In genomic region chr3:50914866-50915365, GRCm38 (mm10) we compare ENCODE assay signal across 18 mouse cellular contexts.
A peak's percentile ranks its signal among the peaks of the same experiment; 100 is the strongest.
DNase-seq lines count a peak whose midpoint lies in the region; ATAC-seq and TF ChIP-seq lines count a peak whose summit lies in the region.
"Had no signal": no experiment of that assay in that cellular context is flagged by ENCODE, and none has a peak within 500 bp of the region (broad histone marks: within the 10 kb centered on the region; RNA-seq: fewer than 3 reads in every experiment).

No protein-coding gene starts in this region.

- ATAC-seq in hindbrain, embryonic 13.5 days (ENCODE audit: low FRiP score): no peak
- ATAC-seq in neural tube, embryonic 13.5 days (ENCODE audit: low read depth): no peak
- ATAC-seq: forebrain, embryonic 15.5 days had no signal

- peak overlapping the region; percentile 35 for H3K9ac ChIP-seq in hindbrain, embryonic 13.5 days
- 0 out of 2 replicates have a peak overlapping the region, but pooled peaks have one; percentile 38 for H3K9ac ChIP-seq in neural tube, embryonic 13.5 days
- H3K9ac ChIP-seq: forebrain, embryonic 15.5 days; heart, embryonic 12.5 days had no signal

- peak overlapping the region; percentile 19; the same call in 1 of the 2 replicates for H3K4me2 ChIP-seq in hindbrain, embryonic 13.5 days
- peak overlapping the region; percentile 28 for H3K4me2 ChIP-seq in neural tube, embryonic 13.5 days
- H3K4me2 ChIP-seq: forebrain, embryonic 15.5 days; heart, embryonic 12.5 days; liver, embryonic 11.5 days had no signal

- H3K4me1 ChIP-seq in hindbrain, embryonic 13.5 days (replicated peaks): peaks cover 19% of the 10 kb centered on the region
- peaks cover 20% of the 10 kb centered on the region for H3K4me1 ChIP-seq in neural tube, embryonic 13.5 days (replicated peaks)
- H3K4me1 ChIP-seq: heart, embryonic 12.5 days had no signal

- no peak for TF ChIP-seq CTCF in left cerebral cortex, adult 2 months (IDR thresholded peaks at IDR 0.05)

- H3K36me3 ChIP-seq in hindbrain, embryonic 13.5 days: no peaks in the 10 kb centered on the region
- no peaks in the 10 kb centered on the region for H3K36me3 ChIP-seq in neural tube, embryonic 13.5 days
- H3K36me3 ChIP-seq: forebrain, embryonic 15.5 days; heart, embryonic 12.5 days had no signal

- H3K9me3 ChIP-seq in hindbrain, embryonic 13.5 days: no peaks in the 10 kb centered on the region
- no peaks in the 10 kb centered on the region for H3K9me3 ChIP-seq in neural tube, embryonic 13.5 days
- H3K9me3 ChIP-seq: forebrain, embryonic 15.5 days; heart, embryonic 12.5 days had no signal

- no peak for DNase-seq in left cerebral cortex, adult 2 months (ENCODE audit: extremely low spot score in 1 of 2, low spot score in 2 of 2)
- DNase-seq in left cerebral cortex, adult 8-10 months (ENCODE audit: low spot score in 2 of 2): no peak
- DNase-seq in brain, adult 2 months (ENCODE audit: low read depth, low spot score): peak; percentile 61
- DNase-seq in spleen, postnatal 36 days (ENCODE audit: low spot score in 2 of 2): no peak
- no peak for DNase-seq in gastrocnemius, postnatal 4 days (ENCODE audit: low spot score in 2 of 2)
- DNase-seq: cerebellum, adult 2 months; kidney, adult 8-10 months; kidney, postnatal 14 days; lung, adult 18-20 months; lung, postnatal 14 days; retina, postnatal 1 day; thymus, adult 18-20 months; thymus, postnatal 4 days had no signal

- H3K27me3 ChIP-seq in hindbrain, embryonic 13.5 days: no peaks in the 10 kb centered on the region
- no peaks in the 10 kb centered on the region for H3K27me3 ChIP-seq in neural tube, embryonic 13.5 days
- H3K27me3 ChIP-seq: forebrain, embryonic 15.5 days; heart, embryonic 12.5 days had no signal

- peak overlapping the region; percentile 36; the same call in 1 of the 2 replicates for H3K27ac ChIP-seq in left cerebral cortex, adult 2 months
- peak overlapping the region; percentile 66 for H3K27ac ChIP-seq in hindbrain, embryonic 13.5 days
- H3K27ac ChIP-seq in neural tube, embryonic 13.5 days (replicated peaks): peak overlapping the region; percentile 67
- H3K27ac ChIP-seq: forebrain, embryonic 15.5 days had no signal

- intact Hi-C loops in left cerebral cortex, adult 2 months (cut with DNase I): loop anchor here (5.0 kb wide), 1 partner anchor 182 kb away; no protein-coding TSS in a partner anchor

- 58% methylated on average over 14 of the region's 14 CpGs for WGBS in hindbrain, embryonic 13.5 days
- WGBS in neural tube, embryonic 13.5 days: 40% methylated on average over 14 of the region's 14 CpGs

- H3K4me3 ChIP-seq in left cerebral cortex, adult 2 months: no peak overlapping the region; the same call in 1 of the 2 replicates
- 0 out of 2 replicates have a peak overlapping the region, but pooled peaks have one; percentile 9 for H3K4me3 ChIP-seq in hindbrain, embryonic 13.5 days
- no peak overlapping the region for H3K4me3 ChIP-seq in neural tube, embryonic 13.5 days
- H3K4me3 ChIP-seq: forebrain, embryonic 15.5 days; heart, embryonic 12.5 days had no signal
